Mouse (Mus musculus) spleen, adult 12 weeks (tissue): ENCODE results near the gene Hils1.
"Not testable (repeated sequence)": the region's sequence is repeated elsewhere in the genome, so short reads cannot be mapped to it uniquely, and the experiment has no call there.

ENCODE experiments used
- DNase-seq: peaks from one replicate; pipeline ENCODE4 v3.0.0; 2022; ENCODE audit warnings: low spot score

Hils1 gene

GRCm38 (mm10) chr11:95004136-95004936, 36.9 kb downstream of the Hils1 start:
- DNase-seq, result no peak

- DNase-seq, result no peak
Measured at GRCm38 (mm10) chr11:95004937-95005198, 37.5 kb downstream of the Hils1 start.

GRCm38 (mm10) chr11:95006038-95006437, 38.6 kb downstream of the Hils1 start:
- DNase-seq, result no peak

GRCm38 (mm10) chr11:95006525-95007219, 39.3 kb downstream of the Hils1 start:
- peak; percentile 70 for DNase-seq

- DNase-seq, result no peak
Measured at GRCm38 (mm10) chr11:95007418-95007817, 40.0 kb downstream of the Hils1 start.

GRCm38 (mm10) chr11:95008661-95009628, 41.6 kb downstream of the Hils1 start:
- no peak for DNase-seq

GRCm38 (mm10) chr11:95009629-95010014, 42.2 kb downstream of the Hils1 start, which contains the start of gene Samd14:
Gene Samd14 (plus strand): TSS chr11:95009879.
- DNase-seq, result no peak

- no peak for DNase-seq
Measured at GRCm38 (mm10) chr11:95010141-95010739, 42.8 kb downstream of the Hils1 start.

- DNase-seq, result not testable (repeated sequence)
Measured at GRCm38 (mm10) chr11:95010841-95011403, 43.5 kb downstream of the Hils1 start.

GRCm38 (mm10) chr11:95011416-95011815, 44.0 kb downstream of the Hils1 start:
- no peak for DNase-seq

GRCm38 (mm10) chr11:95012075-95012474, 44.7 kb downstream of the Hils1 start:
- DNase-seq, result peak; percentile 62

- no peak for DNase-seq
Measured at GRCm38 (mm10) chr11:95012487-95012886, 45.1 kb downstream of the Hils1 start.

- no peak for DNase-seq
Measured at GRCm38 (mm10) chr11:95015484-95015883, 48.1 kb downstream of the Hils1 start.
